Mouse (Mus musculus): ENCODE data around the gene Clstn3. TPM values are rescaled to one million over a fixed set of nuclear protein-coding genes. Genes with fewer than 3 reads are reported as not detected.
"Not testable (repeated sequence)": the region's sequence is repeated elsewhere in the genome, so short reads cannot be mapped to it uniquely, and the experiment has no call there.

Clstn3 gene
- total RNA-seq, 2 experiments from 2014 or later: 0.65 to 0.79 TPM

GRCm38 (mm10) chr6:124408355-124408754 is 56.2 kb downstream of the Clstn3 start:
- no peak for DNase-seq

DNA sequence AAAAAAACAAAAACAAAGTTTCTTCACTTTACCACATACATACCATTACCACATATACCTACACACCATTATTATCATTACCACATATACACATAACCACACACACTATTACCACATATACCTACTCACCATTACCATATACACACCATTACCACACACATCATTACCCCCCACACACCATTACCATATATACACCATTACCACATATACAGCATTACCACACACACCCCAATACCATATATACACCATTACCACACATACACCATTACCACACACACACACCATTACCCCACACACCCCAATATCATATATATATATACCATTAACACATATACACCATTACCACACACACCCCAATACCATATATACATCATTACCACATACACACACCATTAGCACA is 57.4 kb downstream of the Clstn3 start:
- DNase-seq: no peak

DNA sequence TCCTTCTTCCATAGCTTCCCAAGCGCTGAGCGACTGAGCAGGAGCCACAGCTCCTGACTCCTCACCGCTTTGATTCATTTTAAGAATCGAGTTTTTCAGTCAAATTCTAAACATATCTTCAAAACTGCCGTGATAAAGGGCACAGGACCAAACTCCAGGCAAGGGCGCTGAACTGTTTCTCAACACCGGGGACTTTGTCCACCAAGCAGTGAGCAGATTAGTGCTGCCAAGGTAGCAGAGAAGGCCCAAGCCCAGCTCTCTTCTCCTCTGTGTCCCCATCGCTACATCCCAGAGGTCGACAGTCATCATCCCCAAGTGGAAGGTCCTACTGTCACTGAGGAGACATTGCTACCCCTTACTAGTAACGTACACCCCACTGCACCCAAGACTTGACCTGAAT is 58.3 kb downstream of the Clstn3 start:
- DNase-seq: no peak

GRCm38 (mm10) chr6:124399738-124400137 is 64.9 kb downstream of the Clstn3 start:
- DNase-seq: no peak

- not testable (repeated sequence) for DNase-seq
Observed at GRCm38 (mm10) chr6:124394991-124395390, 69.6 kb downstream of the Clstn3 start.

Other genes starting within 250 kb of the Clstn3 start
- not detected for gene Vmn2r27, start 232.9 kb downstream of the Clstn3 start, total RNA-seq (2021)
- 1 to 10 TPM; 1.2 to 1.7 TPM for gene Cd163, start 160.1 kb downstream of the Clstn3 start, total RNA-seq (2021)
- 10 to 100 TPM; 26.1 TPM for gene Pex5, start 49.7 kb downstream of the Clstn3 start, total RNA-seq (2021)
- gene C1rl, start 28.3 kb upstream of the Clstn3 start, total RNA-seq (2021): under 1 TPM; 0.63 to 0.76 TPM
- 1 to 10 TPM; 3.4 to 3.8 TPM for gene C1ra, start 47.6 kb upstream of the Clstn3 start, total RNA-seq (2021)
- 1 to 10 TPM; 7.9 to 9.1 TPM for gene C1s1, start 77.6 kb upstream of the Clstn3 start, total RNA-seq (2021)
- gene C1rb, start 105.5 kb upstream of the Clstn3 start, total RNA-seq (2021): under 1 TPM; 0.36 to 0.43 TPM
- gene C1s2, start 171.3 kb upstream of the Clstn3 start, total RNA-seq (2021): under 1 TPM; 0.14 to 0.25 TPM
- gene Lpcat3, start 198.2 kb upstream of the Clstn3 start, total RNA-seq (2021): 10 to 100 TPM; 53.5 to 55.8 TPM
- 10 to 100 TPM; 72.9 to 73.6 TPM for gene Emg1, start 247.4 kb upstream of the Clstn3 start, total RNA-seq (2021)
- gene Phb2, start 247.5 kb upstream of the Clstn3 start, total RNA-seq (2021): 100 to 1,000 TPM; 398 to 399 TPM

Data from heart, postnatal 4 days (tissue).